Mouse (Mus musculus): ENCODE measurements at regions not wholly inside any gene's neighbourhood (a gene's known extent, or its start where the extent isn't known, plus 50 kb on each side); places are given as distances from the start of the nearest gene placed in this dataset.
A peak's percentile ranks its signal among the peaks of the same experiment; 100 is the strongest.

GRCm38 (mm10) chr12:59834809-59835208 is 615.3 kb upstream of the Fbxo33 start:
- peak; percentile 26 for DNase-seq (ENCODE audit: low read depth)
- TF ChIP-seq CTCF (IDR thresholded peaks at IDR 0.05; ENCODE audit: borderline replicate concordance, extremely low read depth, insufficient read depth, insufficient read length), result no peak
- no peak for TF ChIP-seq POLR2A (IDR thresholded peaks at IDR 0.05; ENCODE audit: borderline replicate concordance, extremely low read depth, insufficient read depth, insufficient read length, poor library complexity, severe bottlenecking)

DNA sequence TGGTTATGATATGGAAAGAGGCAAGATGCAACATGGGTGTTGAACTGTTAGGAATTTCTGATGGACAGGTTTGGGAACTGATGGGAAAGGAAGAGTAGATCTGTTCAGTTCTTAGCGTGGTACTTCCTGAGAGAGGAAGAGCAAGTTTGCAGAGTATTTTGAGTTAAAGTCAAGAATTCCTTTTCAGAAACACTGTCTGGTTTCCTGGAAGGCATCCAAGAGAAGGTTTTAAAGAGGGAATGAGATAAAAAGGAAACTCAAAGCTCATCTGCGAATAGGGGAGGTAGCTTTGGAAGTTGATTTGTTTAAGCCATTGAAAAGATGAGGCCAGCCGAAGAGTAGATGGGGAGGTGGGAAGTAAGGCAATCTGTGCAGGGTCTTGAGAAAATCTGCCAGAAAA is 603.4 kb upstream of the Fbxo33 start:
- TF ChIP-seq POLR2A (IDR thresholded peaks at IDR 0.05; ENCODE audit: borderline replicate concordance, extremely low read depth, insufficient read depth, insufficient read length, poor library complexity, severe bottlenecking) (no peak), CTCF (IDR thresholded peaks at IDR 0.05; ENCODE audit: borderline replicate concordance, extremely low read depth, insufficient read depth, insufficient read length) (no peak)
- no peak for DNase-seq (ENCODE audit: low read depth)

- TF ChIP-seq POLR2A (IDR thresholded peaks at IDR 0.05; ENCODE audit: borderline replicate concordance, extremely low read depth, insufficient read depth, insufficient read length, poor library complexity, severe bottlenecking) (no peak), CTCF (IDR thresholded peaks at IDR 0.05; ENCODE audit: borderline replicate concordance, extremely low read depth, insufficient read depth, insufficient read length) (no peak)
- no peak for DNase-seq (ENCODE audit: low read depth)
These were observed 602.9 kb upstream of the Fbxo33 start for GRCm38 (mm10) chr12:59822435-59822834.

DNA sequence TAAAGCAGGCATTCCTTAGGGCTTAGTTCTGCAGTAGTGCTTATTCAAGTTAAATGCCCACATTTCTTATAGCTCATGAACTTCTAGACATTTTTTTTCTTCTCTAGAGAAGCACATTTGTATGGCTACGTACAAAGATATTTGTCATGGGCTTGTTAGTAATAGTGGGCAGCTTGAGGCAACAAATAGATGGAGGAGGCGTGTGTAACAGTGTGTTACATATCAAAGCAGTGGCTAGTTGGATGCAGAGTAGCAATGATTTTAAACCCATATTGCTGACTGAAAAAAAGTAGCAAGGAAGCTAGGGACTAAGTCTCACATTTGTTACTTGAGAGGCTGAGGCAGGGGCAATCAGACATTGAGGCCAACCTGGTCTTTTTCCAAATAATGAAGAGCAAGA is 602.2 kb upstream of the Fbxo33 start:
- DNase-seq (ENCODE audit: low read depth), result no peak
- TF ChIP-seq POLR2A (IDR thresholded peaks at IDR 0.05; ENCODE audit: borderline replicate concordance, extremely low read depth, insufficient read depth, insufficient read length, poor library complexity, severe bottlenecking) (no peak), CTCF (IDR thresholded peaks at IDR 0.05; ENCODE audit: borderline replicate concordance, extremely low read depth, insufficient read depth, insufficient read length) (no peak)

GRCm38 (mm10) chr12:59815965-59816364 is 596.4 kb upstream of the Fbxo33 start:
- no peak for DNase-seq (ENCODE audit: low read depth)
- TF ChIP-seq CTCF (IDR thresholded peaks at IDR 0.05; ENCODE audit: borderline replicate concordance, extremely low read depth, insufficient read depth, insufficient read length) (no peak), POLR2A (IDR thresholded peaks at IDR 0.05; ENCODE audit: borderline replicate concordance, extremely low read depth, insufficient read depth, insufficient read length, poor library complexity, severe bottlenecking) (no peak)

DNA sequence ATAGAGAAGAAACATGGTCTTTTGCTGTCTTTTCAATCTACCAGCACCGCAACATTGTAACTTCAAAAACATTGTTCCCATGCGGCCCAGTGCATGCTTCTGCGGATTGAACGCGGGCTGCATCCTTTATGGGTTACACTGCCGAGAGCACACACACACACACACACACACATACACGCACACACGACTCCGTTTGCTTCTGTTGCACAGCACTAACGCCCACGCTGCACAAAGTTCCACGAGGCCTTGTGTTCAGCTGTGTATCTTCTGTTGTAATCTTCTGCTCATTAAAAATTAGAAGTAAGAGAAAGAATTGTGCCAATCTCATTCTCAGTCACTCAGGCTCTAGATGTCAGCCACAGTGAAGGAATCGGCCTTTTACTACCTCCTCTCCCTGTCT is 594.8 kb upstream of the Fbxo33 start:
- no peak for DNase-seq (ENCODE audit: low read depth)
- no peak for TF ChIP-seq POLR2A (IDR thresholded peaks at IDR 0.05; ENCODE audit: borderline replicate concordance, extremely low read depth, insufficient read depth, insufficient read length, poor library complexity, severe bottlenecking)
- TF ChIP-seq CTCF (IDR thresholded peaks at IDR 0.05; ENCODE audit: borderline replicate concordance, extremely low read depth, insufficient read depth, insufficient read length), result no peak

- TF ChIP-seq CTCF (IDR thresholded peaks at IDR 0.05; ENCODE audit: borderline replicate concordance, extremely low read depth, insufficient read depth, insufficient read length) (peak; percentile 16; the same call in 1 of the 2 replicates), POLR2A (IDR thresholded peaks at IDR 0.05; ENCODE audit: borderline replicate concordance, extremely low read depth, insufficient read depth, insufficient read length, poor library complexity, severe bottlenecking) (no peak)
- peak; percentile 60 for DNase-seq (ENCODE audit: low read depth)
These were observed 589.7 kb upstream of the Fbxo33 start for GRCm38 (mm10) chr12:59809224-59809623.

- TF ChIP-seq CTCF (IDR thresholded peaks at IDR 0.05; ENCODE audit: borderline replicate concordance, extremely low read depth, insufficient read depth, insufficient read length) (peak; percentile 44; the same call in 1 of the 2 replicates), POLR2A (IDR thresholded peaks at IDR 0.05; ENCODE audit: borderline replicate concordance, extremely low read depth, insufficient read depth, insufficient read length, poor library complexity, severe bottlenecking) (no peak)
- peak; percentile 89 for DNase-seq (ENCODE audit: low read depth)
These were observed 578.5 kb upstream of the Fbxo33 start for GRCm38 (mm10) chr12:59798051-59798450.

DNA sequence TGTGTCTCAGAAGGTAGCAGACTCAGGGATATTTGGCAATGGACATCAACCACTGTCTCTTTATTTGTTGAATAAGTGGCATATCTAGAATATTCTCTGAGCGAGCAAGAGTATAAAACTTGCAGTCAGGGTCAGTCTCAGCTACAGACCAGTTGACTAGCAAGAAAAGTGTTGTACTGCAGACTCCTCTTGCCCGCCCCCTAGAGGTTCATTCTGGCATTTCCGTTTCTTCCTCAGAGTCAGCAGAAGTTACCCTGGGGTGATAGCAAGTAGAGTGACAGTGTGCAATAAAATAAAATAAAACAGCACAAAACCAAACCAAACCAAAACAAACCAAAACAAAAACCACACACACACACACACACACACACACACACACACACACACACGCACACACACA is 571.9 kb upstream of the Fbxo33 start:
- peak; percentile 13 for DNase-seq (ENCODE audit: low read depth)
- TF ChIP-seq POLR2A (IDR thresholded peaks at IDR 0.05; ENCODE audit: borderline replicate concordance, extremely low read depth, insufficient read depth, insufficient read length, poor library complexity, severe bottlenecking), result no peak
- peak; percentile 38; the same call in 1 of the 2 replicates for TF ChIP-seq CTCF (IDR thresholded peaks at IDR 0.05; ENCODE audit: borderline replicate concordance, extremely low read depth, insufficient read depth, insufficient read length)

DNA sequence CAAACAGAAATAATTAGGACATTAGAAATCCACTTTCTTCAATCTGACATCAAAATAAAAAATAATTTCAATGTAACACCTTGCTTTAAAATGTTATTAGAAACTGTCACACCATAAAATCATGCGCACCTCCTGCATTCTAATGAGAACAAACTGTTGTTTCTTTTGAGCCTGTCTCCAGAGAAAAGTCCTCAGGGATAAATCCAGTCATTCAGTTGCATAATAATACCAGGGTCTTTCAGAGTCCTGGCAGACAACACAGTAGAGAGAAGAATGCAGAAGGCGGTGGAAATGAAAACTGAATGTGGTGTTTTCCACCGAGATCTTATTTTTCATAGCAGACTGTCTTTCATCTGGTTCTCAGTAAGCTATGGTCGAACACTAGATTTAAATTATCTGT is 567.3 kb upstream of the Fbxo33 start:
- DNase-seq (ENCODE audit: low read depth), result peak; percentile 50
- TF ChIP-seq CTCF (IDR thresholded peaks at IDR 0.05; ENCODE audit: borderline replicate concordance, extremely low read depth, insufficient read depth, insufficient read length) (no peak), POLR2A (IDR thresholded peaks at IDR 0.05; ENCODE audit: borderline replicate concordance, extremely low read depth, insufficient read depth, insufficient read length, poor library complexity, severe bottlenecking) (no peak)

DNA sequence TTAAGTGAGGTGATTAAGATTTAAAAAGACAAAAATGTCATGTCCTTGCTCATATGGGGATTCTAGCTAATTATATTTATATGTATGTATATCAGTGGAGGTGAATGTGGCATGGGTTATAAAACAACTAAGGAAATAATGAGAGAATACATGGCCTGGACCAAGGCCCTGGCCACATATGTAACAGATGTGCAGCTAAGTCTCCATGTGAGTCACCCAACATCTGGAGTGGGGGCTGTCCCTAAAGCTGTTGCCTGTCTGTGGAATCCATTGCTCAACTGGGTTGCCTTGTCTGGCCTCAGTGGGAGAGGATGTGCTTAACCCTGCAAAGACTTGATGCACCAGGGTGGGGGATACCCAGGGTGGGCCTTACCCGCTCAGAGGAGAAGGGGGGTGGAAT is 551.5 kb upstream of the Fbxo33 start:
- no peak for TF ChIP-seq CTCF (IDR thresholded peaks at IDR 0.05; ENCODE audit: borderline replicate concordance, extremely low read depth, insufficient read depth, insufficient read length)
- no peak for TF ChIP-seq POLR2A (IDR thresholded peaks at IDR 0.05; ENCODE audit: borderline replicate concordance, extremely low read depth, insufficient read depth, insufficient read length, poor library complexity, severe bottlenecking)
- DNase-seq (ENCODE audit: low read depth), result no peak

- DNase-seq (ENCODE audit: low read depth), result peak; percentile 1
- TF ChIP-seq CTCF (IDR thresholded peaks at IDR 0.05; ENCODE audit: borderline replicate concordance, extremely low read depth, insufficient read depth, insufficient read length) (no peak), POLR2A (IDR thresholded peaks at IDR 0.05; ENCODE audit: borderline replicate concordance, extremely low read depth, insufficient read depth, insufficient read length, poor library complexity, severe bottlenecking) (no peak)
These were observed 542.7 kb upstream of the Fbxo33 start for GRCm38 (mm10) chr12:59762260-59762659.

Measured in brain, embryonic 14.5 days (tissue).